ENCODE assay signal across 8 mouse cellular contexts in the genomic region with DNA sequence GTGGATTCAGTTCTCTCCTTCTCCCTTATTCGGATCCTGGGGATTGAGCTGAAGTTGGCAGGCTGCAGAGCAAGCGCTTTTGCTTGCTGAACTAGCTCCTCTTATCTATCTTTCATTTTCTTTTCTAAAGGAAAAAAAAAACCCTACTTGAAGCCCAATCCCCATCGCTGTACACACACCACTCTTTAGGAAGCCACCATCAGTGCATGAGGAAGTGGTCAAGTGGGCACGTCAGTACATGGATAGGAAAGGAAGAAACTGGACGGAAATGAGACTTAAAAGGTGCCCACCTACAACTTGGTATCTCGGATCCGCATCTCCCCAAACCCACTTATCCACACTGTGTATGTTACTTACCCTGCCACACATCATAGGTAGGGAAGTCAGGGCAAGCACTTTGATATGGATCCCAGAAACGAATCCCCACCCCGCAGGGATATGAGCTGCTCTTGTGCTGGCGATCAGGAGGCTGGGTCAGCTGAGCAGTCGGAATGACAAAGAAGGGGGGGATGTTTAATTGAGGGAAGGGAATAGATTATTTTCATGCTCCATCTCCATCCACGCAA.
DNase-seq lines count a peak whose midpoint lies in the region; ATAC-seq lines count a peak whose summit lies in the region.

No protein-coding gene starts in this region.

- no peak for DNase-seq in heart, postnatal 10 days
- no peak for DNase-seq in embryonic facial prominence, embryonic 10.5 days (ENCODE audit: low spot score)
- DNase-seq in midbrain, embryonic 14.5 days, result no peak
- DNase-seq in urinary bladder, postnatal 4 days (ENCODE audit: low spot score in 2 of 2), result no peak
- no peak for DNase-seq in right cerebral cortex, postnatal 36 days (ENCODE audit: low spot score in 2 of 2)
- no peak for DNase-seq in frontal cortex, postnatal 10 days (ENCODE audit: low spot score in 2 of 2)

- no peaks in the 10 kb centered on the region for H3K9me3 ChIP-seq in heart, embryonic 16.5 days (replicated peaks; ENCODE audit: control insufficient read depth, low read length)
- H3K9me3 ChIP-seq in embryonic facial prominence, embryonic 10.5 days, result no peaks in the 10 kb centered on the region
- H3K9me3 ChIP-seq in hindbrain, embryonic 12.5 days (replicated peaks), result no peaks in the 10 kb centered on the region
- H3K9me3 ChIP-seq in midbrain, embryonic 14.5 days (ENCODE audit: control insufficient read depth, low read length), result no peaks in the 10 kb centered on the region

- H3K36me3 ChIP-seq in heart, embryonic 16.5 days (ENCODE audit: control insufficient read depth, insufficient read depth), result no peaks in the 10 kb centered on the region
- H3K36me3 ChIP-seq in embryonic facial prominence, embryonic 10.5 days (replicated peaks), result no peaks in the 10 kb centered on the region
- H3K36me3 ChIP-seq in hindbrain, embryonic 12.5 days, result no peaks in the 10 kb centered on the region
- no peaks in the 10 kb centered on the region for H3K36me3 ChIP-seq in midbrain, embryonic 14.5 days (ENCODE audit: control insufficient read depth, insufficient read depth, low read length)

- peak overlapping the region; percentile 20 for H3K9ac ChIP-seq in heart, embryonic 16.5 days (ENCODE audit: low read length)
- H3K9ac ChIP-seq in hindbrain, embryonic 12.5 days, result no peak overlapping the region
- peak overlapping the region; percentile 47 for H3K9ac ChIP-seq in midbrain, embryonic 14.5 days (replicated peaks; ENCODE audit: low read length)

- intact Hi-C loops in heart, postnatal 10 days (cut with DNase I), result loop anchor here (2.0 kb wide), 1 partner anchor 20 kb away; no protein-coding TSS in a partner anchor

- H3K4me2 ChIP-seq in heart, embryonic 16.5 days (ENCODE audit: low read depth, low read length), result peak overlapping the region; percentile 58
- peak overlapping the region; percentile 34 for H3K4me2 ChIP-seq in hindbrain, embryonic 12.5 days (replicated peaks)
- H3K4me2 ChIP-seq in midbrain, embryonic 14.5 days (ENCODE audit: low read length), result peak overlapping the region; percentile 19

- no peaks in the 10 kb centered on the region for H3K27me3 ChIP-seq in heart, embryonic 16.5 days (ENCODE audit: control insufficient read depth, insufficient read depth, low read length)
- no peaks in the 10 kb centered on the region for H3K27me3 ChIP-seq in embryonic facial prominence, embryonic 10.5 days (replicated peaks; ENCODE audit: low read depth, poor library complexity, severe bottlenecking)
- H3K27me3 ChIP-seq in hindbrain, embryonic 12.5 days, result no peaks in the 10 kb centered on the region
- H3K27me3 ChIP-seq in midbrain, embryonic 14.5 days (ENCODE audit: control insufficient read depth, insufficient read depth, low read length), result no peaks in the 10 kb centered on the region

- H3K27ac ChIP-seq in heart, embryonic 16.5 days (ENCODE audit: low read length), result peak overlapping the region; percentile 74
- H3K27ac ChIP-seq in embryonic facial prominence, embryonic 10.5 days (replicated peaks), result peak overlapping the region; percentile 77
- H3K27ac ChIP-seq in hindbrain, embryonic 12.5 days, result peak overlapping the region; percentile 97
- peak overlapping the region; percentile 96 for H3K27ac ChIP-seq in midbrain, embryonic 14.5 days (replicated peaks; ENCODE audit: low read depth, low read length)

- peaks cover 65% of the 10 kb centered on the region for H3K4me1 ChIP-seq in heart, embryonic 16.5 days (ENCODE audit: control insufficient read depth, insufficient read depth, low read length)
- H3K4me1 ChIP-seq in embryonic facial prominence, embryonic 10.5 days, result peaks cover 60% of the 10 kb centered on the region
- peaks cover 85% of the 10 kb centered on the region for H3K4me1 ChIP-seq in hindbrain, embryonic 12.5 days
- peaks cover 81% of the 10 kb centered on the region for H3K4me1 ChIP-seq in midbrain, embryonic 14.5 days (ENCODE audit: control insufficient read depth, insufficient read depth, low read length)

- H3K4me3 ChIP-seq in heart, embryonic 16.5 days (ENCODE audit: low read length), result peak overlapping the region; percentile 21
- no peak overlapping the region for H3K4me3 ChIP-seq in embryonic facial prominence, embryonic 10.5 days
- no peak overlapping the region for H3K4me3 ChIP-seq in hindbrain, embryonic 12.5 days
- no peak overlapping the region for H3K4me3 ChIP-seq in midbrain, embryonic 14.5 days (replicated peaks; ENCODE audit: low read depth, low read length)

- ATAC-seq in heart, embryonic 16.5 days (replicated peaks; ENCODE audit: extremely low read depth, insufficient read depth, low FRiP score), result no peak; the same call in 1 of the 2 replicates
- ATAC-seq in hindbrain, embryonic 12.5 days (ENCODE audit: low FRiP score), result no peak
- ATAC-seq in midbrain, embryonic 14.5 days (ENCODE audit: low FRiP score, low TSS enrichment), result peak; percentile 5; the same call in 1 of the 2 replicates

- WGBS in heart, embryonic 16.5 days, result 20% methylated on average over 12 of the region's 12 CpGs
- 68% methylated on average over 12 of the region's 12 CpGs for WGBS in embryonic facial prominence, embryonic 10.5 days
- 46% methylated on average over 12 of the region's 12 CpGs for WGBS in hindbrain, embryonic 12.5 days
- WGBS in midbrain, embryonic 14.5 days, result 37% methylated on average over 12 of the region's 12 CpGs
